Mouse (Mus musculus) limb, embryonic 15.5 days (tissue): Measurements from ENCODE around the gene Gm13889. TPM values are rescaled to one million over a fixed set of nuclear protein-coding genes. Genes with fewer than 3 reads are reported as not detected.

Experiments used
- ATAC-seq: fragments of 200-750 bp; cut with Nextera tagmentation; 2 replicates; pipeline ENCODE4 v1.8.0; 2017; ENCODE audit warnings: low read depth, moderate TSS enrichment; ENCODE audit not compliant: insufficient number of reproducible peaks, low FRiP score, low TSS enrichment
- H3K27ac ChIP-seq: fragments of 300-500 bp; sonication (generic); 2 replicates; pipeline ENCODE4 v1.5.1; 2015; ENCODE audit warnings: moderate library complexity, mild to moderate bottlenecking, inconsistent platforms
- H3K27me3 ChIP-seq: fragments of 300-500 bp; sonication (generic); 2 replicates; pipeline ENCODE4 v1.6.1; 2015; ENCODE audit warnings: inconsistent platforms
- H3K36me3 ChIP-seq: fragments of 300-500 bp; sonication (generic); 2 replicates; pipeline ENCODE4 v1.6.1; 2015; ENCODE audit warnings: inconsistent platforms
- H3K4me1 ChIP-seq: fragments of 300-500 bp; sonication (generic); 2 replicates; pipeline ENCODE4 v1.6.1; 2015; ENCODE audit warnings: inconsistent platforms
- H3K4me2 ChIP-seq: fragments of 300-500 bp; sonication (generic); 2 replicates; pipeline ENCODE4 v1.6.1; 2015; ENCODE audit warnings: mild to moderate bottlenecking, inconsistent platforms
- H3K4me3 ChIP-seq: fragments of 300-500 bp; sonication (generic); 2 replicates; pipeline ENCODE4 v1.5.1; 2015; ENCODE audit warnings: mild to moderate bottlenecking, inconsistent platforms
- H3K9ac ChIP-seq: fragments of 300-500 bp; sonication (generic); 2 replicates; pipeline ENCODE4 v1.6.1; 2015; ENCODE audit warnings: inconsistent platforms
- H3K9me3 ChIP-seq: fragments of 300-500 bp; sonication (generic); 2 replicates; pipeline ENCODE4 v1.6.1; 2016; ENCODE audit warnings: inconsistent platforms
- WGBS: fragments of 180-500 bp; shearing (Covaris S2); methylation state at CpG from one replicate; pipeline ENCODE4 v1.1.7; 2015; 5-methylcytosine and 5-hydroxymethylcytosine counted together
- polyA plus RNA-seq: library from polyadenylated mRNA; unstranded; fragments of >200 nt; fragmentation: Nextera tagmentation; extraction: Ambion mirVana; gene quantifications from 2 replicates; pipeline ENCODE4 v1.2.1, GENCODE M21; 2015

Gene Gm13889
- polyA plus RNA-seq, 1 experiment from 2014 or later = 4.0 TPM

DNA sequence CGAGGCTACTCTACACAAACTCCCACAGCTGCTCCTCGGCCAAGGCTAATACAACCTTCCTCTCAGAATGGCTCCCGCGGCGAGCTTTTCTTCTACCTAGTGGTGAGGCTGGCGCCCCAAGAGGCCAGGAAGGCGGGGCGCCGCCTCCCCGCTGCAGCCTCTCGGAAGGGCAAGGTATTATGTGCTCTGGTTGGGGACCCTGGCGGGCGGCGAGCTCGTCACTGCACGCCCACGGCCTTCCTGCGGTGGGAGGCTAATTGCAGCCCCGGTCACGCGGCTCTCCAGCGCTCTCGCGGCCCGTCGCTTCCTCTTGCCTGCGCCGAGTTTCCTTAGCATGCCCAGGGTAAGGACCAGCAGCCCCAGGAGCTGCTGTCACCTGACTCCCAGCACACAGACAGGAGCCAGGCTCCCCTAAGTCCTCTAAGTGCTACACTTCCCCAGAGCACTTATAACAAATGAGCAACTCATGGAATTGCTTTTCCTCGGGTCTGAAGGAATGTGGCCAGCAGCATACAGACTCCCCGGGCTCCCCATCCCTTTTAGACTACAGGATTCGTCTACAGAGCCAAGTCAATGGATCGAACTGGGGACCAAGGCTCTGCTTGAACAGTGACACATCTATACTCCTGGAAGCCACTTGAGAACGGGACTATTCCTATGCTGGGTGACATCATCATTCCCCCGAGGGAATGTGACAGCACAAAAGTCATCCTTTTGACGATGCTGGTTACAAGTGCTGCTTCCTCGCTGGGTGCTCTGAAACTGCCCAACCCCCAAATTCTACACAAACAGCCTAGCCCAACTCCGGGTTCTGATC lies 19.6 kb upstream of the Gm13889 start:
- Histone ChIP-seq H3K4me3 (peak overlapping the region; percentile 44), H3K9ac (peak overlapping the region; percentile 31; the same call in 1 of the 2 replicates), H3K9me3 (no peaks in the 10 kb centered on the region), H3K4me2 (peak overlapping the region; percentile 91), H3K27ac (no peak overlapping the region), H3K4me1 (peaks cover 16% of the 10 kb centered on the region), H3K27me3 (no peaks in the 10 kb centered on the region), H3K36me3 (peaks cover 24% of the 10 kb centered on the region)
- peak; percentile 59; the same call in 1 of the 2 replicates for ATAC-seq
- WGBS = 3% methylated on average over 37 of the region's 37 CpGs

- Histone ChIP-seq H3K4me2 (peak overlapping the region; percentile 91), H3K4me3 (peak overlapping the region; percentile 44), H3K36me3 (peaks cover 15% of the 10 kb centered on the region), H3K9me3 (no peaks in the 10 kb centered on the region), H3K9ac (peak overlapping the region; percentile 31; the same call in 1 of the 2 replicates), H3K27ac (no peak overlapping the region), H3K27me3 (no peaks in the 10 kb centered on the region), H3K4me1 (peaks cover 16% of the 10 kb centered on the region)
- ATAC-seq = peak; percentile 6; the same call in 1 of the 2 replicates
- WGBS = 23% methylated on average over 21 of the region's 21 CpGs
These were observed 18.8 kb upstream of the Gm13889 start for GRCm38 (mm10) chr2:93975526-93976435.

DNA sequence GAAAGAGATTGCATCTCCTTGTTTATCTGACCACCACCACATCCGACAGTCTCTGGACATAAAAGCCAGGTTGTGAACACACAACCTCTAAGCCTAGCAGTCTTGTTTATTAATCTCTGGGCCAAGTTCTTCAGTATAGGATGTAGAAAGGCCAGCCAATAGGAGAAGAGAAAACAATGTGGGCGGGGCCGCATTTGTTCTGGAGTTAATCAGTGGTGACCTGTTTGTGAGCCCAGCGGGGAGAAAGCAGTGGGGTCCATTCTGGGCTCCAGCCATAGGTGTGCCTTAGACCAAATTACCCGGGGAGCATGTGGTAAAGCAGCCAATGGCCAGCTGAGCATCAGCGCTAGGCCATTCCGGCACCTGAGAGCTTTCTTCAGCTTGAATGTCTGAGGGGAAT lies 18.0 kb upstream of the Gm13889 start:
- Histone ChIP-seq H3K9ac (no peak overlapping the region), H3K4me2 (no peak overlapping the region), H3K4me3 (no peak overlapping the region), H3K36me3 (peaks cover 8% of the 10 kb centered on the region; the same call in 1 of the 2 replicates), H3K27ac (no peak overlapping the region), H3K27me3 (no peaks in the 10 kb centered on the region), H3K4me1 (peaks cover 16% of the 10 kb centered on the region), H3K9me3 (no peaks in the 10 kb centered on the region)
- WGBS = 44% methylated on average over 7 of the region's 7 CpGs
- ATAC-seq = no peak

GRCm38 (mm10) chr2:93971647-93972046 lies 14.6 kb upstream of the Gm13889 start:
- no peak for ATAC-seq
- no peaks in the 10 kb centered on the region for H3K9me3 ChIP-seq
- no peak overlapping the region for H3K4me2 ChIP-seq
- WGBS = 68% methylated on average over 3 of the region's 3 CpGs
- H3K27ac ChIP-seq = no peak overlapping the region
- H3K4me3 ChIP-seq = no peak overlapping the region
- no peaks in the 10 kb centered on the region for H3K36me3 ChIP-seq
- H3K4me1 ChIP-seq = peaks cover 11% of the 10 kb centered on the region
- H3K9ac ChIP-seq = no peak overlapping the region
- H3K27me3 ChIP-seq = no peaks in the 10 kb centered on the region

DNA sequence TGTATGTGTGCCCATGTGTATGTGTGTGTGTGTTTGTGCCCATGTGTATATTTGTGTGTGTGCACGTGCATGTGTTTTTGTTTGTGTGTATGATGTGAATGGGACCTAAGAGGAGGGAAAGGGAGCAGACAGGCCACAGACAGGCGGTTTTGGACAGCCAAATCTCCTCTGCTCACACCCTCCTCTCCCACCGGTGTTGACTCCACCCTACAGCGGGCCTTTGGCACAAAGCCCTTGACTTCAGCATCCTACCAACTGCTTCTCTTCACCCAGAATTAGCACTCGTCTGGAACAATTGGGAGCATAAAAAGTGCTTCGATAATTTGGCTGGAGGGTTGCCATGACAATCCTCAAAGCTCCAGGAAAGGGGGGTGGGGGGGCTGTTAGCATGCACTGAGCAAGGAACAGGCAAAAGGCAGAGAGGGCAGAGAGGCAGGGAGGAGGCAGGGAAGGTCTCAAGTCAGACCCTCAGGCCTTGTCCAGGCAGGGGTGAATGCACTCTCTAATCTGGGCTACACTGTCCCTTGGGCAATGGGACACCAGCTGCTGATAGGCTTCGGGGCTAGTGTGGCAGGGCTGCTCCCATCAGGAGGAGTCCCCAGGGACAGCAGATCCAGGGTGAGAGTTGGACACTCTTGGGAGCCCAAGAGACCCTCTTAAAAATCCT lies 7.6 kb upstream of the Gm13889 start:
- no peak overlapping the region for H3K9ac ChIP-seq
- no peak overlapping the region for H3K27ac ChIP-seq
- H3K4me1 ChIP-seq = no peaks in the 10 kb centered on the region
- WGBS = 56% methylated on average over 7 of the region's 7 CpGs
- H3K4me2 ChIP-seq = no peak overlapping the region
- no peaks in the 10 kb centered on the region for H3K9me3 ChIP-seq
- no peak for ATAC-seq
- no peak overlapping the region for H3K4me3 ChIP-seq
- H3K36me3 ChIP-seq = no peaks in the 10 kb centered on the region
- no peaks in the 10 kb centered on the region for H3K27me3 ChIP-seq

- WGBS = 78% methylated on average over 1 of the region's 1 CpGs
These were observed 6.8 kb upstream of the Gm13889 start for GRCm38 (mm10) chr2:93963802-93964201.

GRCm38 (mm10) chr2:93961716-93962115 lies 4.7 kb upstream of the Gm13889 start:
- Histone ChIP-seq H3K36me3 (no peaks in the 10 kb centered on the region), H3K27ac (no peak overlapping the region), H3K9me3 (no peaks in the 10 kb centered on the region), H3K4me1 (peaks cover 7% of the 10 kb centered on the region), H3K9ac (no peak overlapping the region), H3K27me3 (peaks cover 23% of the 10 kb centered on the region), H3K4me2 (no peak overlapping the region), H3K4me3 (no peak overlapping the region)
- ATAC-seq = no peak
- 69% methylated on average over 8 of the region's 8 CpGs for WGBS

More at GRCm38 (mm10) chr2:93963802-93964201, 6.8 kb upstream of the Gm13889 start:
- no peak for ATAC-seq
- H3K27ac ChIP-seq = no peak overlapping the region
- H3K4me3 ChIP-seq = no peak overlapping the region
- H3K4me2 ChIP-seq = no peak overlapping the region
- H3K4me1 ChIP-seq = no peaks in the 10 kb centered on the region
- H3K27me3 ChIP-seq = peaks cover 3% of the 10 kb centered on the region
- no peak overlapping the region for H3K9ac ChIP-seq
- no peaks in the 10 kb centered on the region for H3K9me3 ChIP-seq
- no peaks in the 10 kb centered on the region for H3K36me3 ChIP-seq

- no peak for ATAC-seq
- Histone ChIP-seq H3K9me3 (no peaks in the 10 kb centered on the region), H3K9ac (no peak overlapping the region), H3K4me3 (no peak overlapping the region), H3K4me2 (no peak overlapping the region), H3K4me1 (peaks cover 26% of the 10 kb centered on the region), H3K36me3 (no peaks in the 10 kb centered on the region), H3K27me3 (peaks cover 47% of the 10 kb centered on the region), H3K27ac (no peak overlapping the region)
- WGBS = 75% methylated on average over 8 of the region's 8 CpGs
These were observed 2.3 kb upstream of the Gm13889 start for GRCm38 (mm10) chr2:93959346-93959745.

GRCm38 (mm10) chr2:93958216-93958615 lies 1.2 kb upstream of the Gm13889 start:
- Histone ChIP-seq H3K9me3 (no peaks in the 10 kb centered on the region), H3K4me3 (no peak overlapping the region), H3K9ac (no peak overlapping the region), H3K4me1 (peaks cover 26% of the 10 kb centered on the region), H3K27me3 (peaks cover 58% of the 10 kb centered on the region), H3K27ac (no peak overlapping the region), H3K36me3 (no peaks in the 10 kb centered on the region), H3K4me2 (no peak overlapping the region)
- no peak for ATAC-seq
- 68% methylated on average over 3 of the region's 3 CpGs for WGBS

GRCm38 (mm10) chr2:93957785-93958175 lies 779 bp upstream of the Gm13889 start:
- H3K36me3 ChIP-seq = no peaks in the 10 kb centered on the region
- no peaks in the 10 kb centered on the region for H3K9me3 ChIP-seq
- peaks cover 60% of the 10 kb centered on the region for H3K27me3 ChIP-seq
- ATAC-seq = no peak
- H3K4me1 ChIP-seq = peaks cover 26% of the 10 kb centered on the region
- WGBS = 44% methylated on average over 8 of the region's 8 CpGs
- no peak overlapping the region for H3K4me3 ChIP-seq
- H3K27ac ChIP-seq = no peak overlapping the region
- no peak overlapping the region for H3K9ac ChIP-seq
- H3K4me2 ChIP-seq = no peak overlapping the region

DNA sequence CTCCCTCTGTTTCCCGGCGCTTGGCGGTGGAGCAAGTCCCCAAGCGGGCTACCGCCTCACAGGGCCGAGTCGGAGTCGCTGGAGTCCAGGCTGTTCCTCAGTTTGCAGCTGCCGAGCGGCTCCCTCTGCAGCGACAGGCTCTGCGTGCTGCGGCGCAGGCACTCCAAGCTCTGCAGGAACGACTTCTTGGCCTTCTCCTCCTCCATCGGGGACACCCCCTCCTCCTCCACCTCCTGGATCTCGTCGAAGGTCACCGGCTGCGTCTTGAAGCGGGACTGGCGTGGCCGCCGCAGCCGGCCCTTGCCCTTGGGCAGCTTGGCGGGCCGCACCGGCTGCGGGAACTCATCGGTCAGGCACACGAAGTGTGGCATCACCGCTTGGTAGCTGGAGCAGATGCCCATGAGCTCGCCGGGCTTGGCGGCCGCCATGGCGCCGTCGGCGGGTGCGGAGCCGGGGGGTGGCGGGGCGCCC lies 635 bp downstream of the Gm13889 start:
- ATAC-seq = 0 out of 2 replicates have a peak, but pooled peaks have one; percentile 5
- no peak overlapping the region for H3K27ac ChIP-seq
- peaks cover 26% of the 10 kb centered on the region for H3K4me1 ChIP-seq
- peaks cover 70% of the 10 kb centered on the region for H3K27me3 ChIP-seq
- H3K36me3 ChIP-seq = no peaks in the 10 kb centered on the region
- WGBS = under 1% methylated on average over 44 of the region's 44 CpGs
- peak overlapping the region; percentile 15 for H3K9ac ChIP-seq
- peak overlapping the region; percentile 49 for H3K4me3 ChIP-seq
- peak overlapping the region; percentile 81 for H3K4me2 ChIP-seq
- H3K9me3 ChIP-seq = no peaks in the 10 kb centered on the region
